In genomic region chr5:135670881-135671280, GRCm38 (mm10) we compare ENCODE assay signal across 26 mouse cellular contexts. TPM values are rescaled to one million over a fixed set of nuclear protein-coding genes. Genes with fewer than 3 reads are reported as not detected.
DNase-seq lines count a peak whose midpoint lies in the region; ATAC-seq and TF ChIP-seq lines count a peak whose summit lies in the region.
"Had no signal": no experiment of that assay in that cellular context is flagged by ENCODE, and none has a peak within 500 bp of the region (broad histone marks: within the 10 kb centered on the region; RNA-seq: fewer than 3 reads in every experiment).

No protein-coding gene starts in this region.

- no peak for TF ChIP-seq POLR2A in myocyte (IDR thresholded peaks at IDR 0.05; ENCODE audit: insufficient read length, low read depth)

- no peaks in the 10 kb centered on the region for H3K79me2 ChIP-seq in myocyte (ENCODE audit: control insufficient read depth, insufficient read depth)

- H3K27me3 ChIP-seq in embryonic facial prominence, embryonic 14.5 days (replicated peaks; ENCODE audit: control insufficient read depth, insufficient read depth, low read length) = no peaks in the 10 kb centered on the region
- no peaks in the 10 kb centered on the region; the same call in 1 of the 2 replicates for H3K27me3 ChIP-seq in embryonic facial prominence, embryonic 10.5 days (replicated peaks; ENCODE audit: low read depth, poor library complexity, severe bottlenecking)
- H3K27me3 ChIP-seq in myocyte (ENCODE audit: control insufficient read depth, insufficient read depth, insufficient read length) = no peaks in the 10 kb centered on the region
- no peaks in the 10 kb centered on the region for H3K27me3 ChIP-seq in stomach, postnatal 0 days (ENCODE audit: control insufficient read depth, insufficient read depth, low read length)
- H3K27me3 ChIP-seq in forebrain, embryonic 12.5 days = no peaks in the 10 kb centered on the region
- no peaks in the 10 kb centered on the region for H3K27me3 ChIP-seq in forebrain, postnatal 0 days (ENCODE audit: insufficient read depth, low read length)
- H3K27me3 ChIP-seq: embryonic facial prominence, embryonic 13.5 days; forebrain, embryonic 15.5 days had no signal

- no peak for TF ChIP-seq CTCF in stomach, postnatal 0 days (IDR thresholded peaks at IDR 0.05; ENCODE audit: low read depth)
- TF ChIP-seq CTCF in forebrain, postnatal 0 days (IDR thresholded peaks at IDR 0.05; ENCODE audit: low read depth) = no peak

- no peak overlapping the region for H3ac ChIP-seq in myocyte (ENCODE audit: control insufficient read depth, insufficient read length)

- H3K4me3 ChIP-seq in embryonic facial prominence, embryonic 14.5 days (ENCODE audit: low read depth, low read length) = no peak overlapping the region
- H3K4me3 ChIP-seq in embryonic facial prominence, embryonic 10.5 days = no peak overlapping the region
- H3K4me3 ChIP-seq in myocyte = peak overlapping the region; percentile 23
- H3K4me3 ChIP-seq in stomach, postnatal 0 days (ENCODE audit: low read depth, low read length) = no peak overlapping the region
- no peak overlapping the region for H3K4me3 ChIP-seq in forebrain, embryonic 12.5 days (replicated peaks)
- no peak overlapping the region for H3K4me3 ChIP-seq in forebrain, postnatal 0 days (ENCODE audit: low read depth, low read length)
- H3K4me3 ChIP-seq: embryonic facial prominence, embryonic 13.5 days; forebrain, embryonic 15.5 days; heart, embryonic 12.5 days; heart, embryonic 15.5 days had no signal

- no peak overlapping the region for H3K4me2 ChIP-seq in embryonic facial prominence, embryonic 14.5 days (ENCODE audit: low read depth, low read length)
- peak overlapping the region; percentile 71 for H3K4me2 ChIP-seq in myocyte (ENCODE audit: low read depth)
- H3K4me2 ChIP-seq in stomach, postnatal 0 days (replicated peaks; ENCODE audit: low read depth) = no peak overlapping the region
- H3K4me2 ChIP-seq in forebrain, embryonic 12.5 days = no peak overlapping the region
- H3K4me2 ChIP-seq in forebrain, postnatal 0 days (ENCODE audit: low read depth) = no peak overlapping the region
- H3K4me2 ChIP-seq: embryonic facial prominence, embryonic 13.5 days; forebrain, embryonic 15.5 days; heart, embryonic 12.5 days; heart, embryonic 15.5 days; hindbrain, embryonic 14.5 days had no signal

- peaks cover 15% of the 10 kb centered on the region; the same call in 1 of the 2 replicates for H3K4me1 ChIP-seq in embryonic facial prominence, embryonic 14.5 days (ENCODE audit: control insufficient read depth, insufficient read depth, low read length)
- peaks cover 59% of the 10 kb centered on the region for H3K4me1 ChIP-seq in embryonic facial prominence, embryonic 10.5 days
- H3K4me1 ChIP-seq in stomach, postnatal 0 days (replicated peaks; ENCODE audit: control insufficient read depth, insufficient read depth) = no peaks in the 10 kb centered on the region
- peaks cover 39% of the 10 kb centered on the region for H3K4me1 ChIP-seq in forebrain, embryonic 12.5 days
- peaks cover 8% of the 10 kb centered on the region; the same call in 1 of the 2 replicates for H3K4me1 ChIP-seq in forebrain, postnatal 0 days (ENCODE audit: insufficient read depth)

- WGBS in embryonic facial prominence, embryonic 14.5 days = 69% methylated on average over 2 of the region's 2 CpGs
- 64% methylated on average over 2 of the region's 2 CpGs for WGBS in embryonic facial prominence, embryonic 10.5 days
- WGBS in stomach, postnatal 0 days = 50% methylated on average over 2 of the region's 2 CpGs
- 89% methylated on average over 2 of the region's 2 CpGs for WGBS in forebrain, embryonic 12.5 days
- WGBS in forebrain, postnatal 0 days = 73% methylated on average over 2 of the region's 2 CpGs

- peak; percentile 50; the same call in 1 of the 2 replicates for ATAC-seq in embryonic facial prominence, embryonic 14.5 days (ENCODE audit: low read depth)
- ATAC-seq in stomach, postnatal 0 days (ENCODE audit: low FRiP score, low TSS enrichment) = peak; percentile 49
- no peak for ATAC-seq in forebrain, embryonic 12.5 days (ENCODE audit: low FRiP score)
- ATAC-seq in forebrain, postnatal 0 days = no peak
- ATAC-seq: forebrain, embryonic 15.5 days; hindbrain, postnatal 0 days; inflammation-experienced regulatory T-cells, adult 6 months; intestine, postnatal 0 days had no signal

- H3K36me3 ChIP-seq in embryonic facial prominence, embryonic 14.5 days (ENCODE audit: control insufficient read depth, insufficient read depth, low read length) = no peaks in the 10 kb centered on the region
- no peaks in the 10 kb centered on the region for H3K36me3 ChIP-seq in embryonic facial prominence, embryonic 10.5 days (replicated peaks)
- no peaks in the 10 kb centered on the region for H3K36me3 ChIP-seq in myocyte (ENCODE audit: control insufficient read depth, insufficient read depth)
- H3K36me3 ChIP-seq in stomach, postnatal 0 days (ENCODE audit: control insufficient read depth, insufficient read depth, low read length) = no peaks in the 10 kb centered on the region
- no peaks in the 10 kb centered on the region for H3K36me3 ChIP-seq in forebrain, embryonic 12.5 days (replicated peaks)
- no peaks in the 10 kb centered on the region for H3K36me3 ChIP-seq in forebrain, postnatal 0 days (ENCODE audit: insufficient read depth)
- H3K36me3 ChIP-seq: embryonic facial prominence, embryonic 13.5 days; forebrain, embryonic 15.5 days; heart, embryonic 12.5 days; heart, embryonic 15.5 days had no signal

- H3K27ac ChIP-seq in embryonic facial prominence, embryonic 14.5 days (replicated peaks; ENCODE audit: low read depth, low read length) = no peak overlapping the region
- H3K27ac ChIP-seq in embryonic facial prominence, embryonic 10.5 days (replicated peaks) = no peak overlapping the region
- peak overlapping the region; percentile 63; the same call in 1 of the 2 replicates for H3K27ac ChIP-seq in stomach, postnatal 0 days (replicated peaks)
- H3K27ac ChIP-seq in forebrain, embryonic 12.5 days = no peak overlapping the region
- no peak overlapping the region for H3K27ac ChIP-seq in forebrain, postnatal 0 days (ENCODE audit: low read depth, low read length)
- H3K27ac ChIP-seq: embryonic facial prominence, embryonic 13.5 days; forebrain, embryonic 15.5 days; heart, embryonic 15.5 days; hindbrain, embryonic 14.5 days; hindbrain, postnatal 0 days had no signal

- H3K9me3 ChIP-seq in embryonic facial prominence, embryonic 14.5 days (ENCODE audit: control insufficient read depth, low read length) = peaks cover 4% of the 10 kb centered on the region; the same call in 1 of the 2 replicates
- H3K9me3 ChIP-seq in embryonic facial prominence, embryonic 10.5 days = peaks cover 3% of the 10 kb centered on the region; the same call in 1 of the 2 replicates
- no peaks in the 10 kb centered on the region for H3K9me3 ChIP-seq in stomach, postnatal 0 days (ENCODE audit: control insufficient read depth, low read length)
- no peaks in the 10 kb centered on the region for H3K9me3 ChIP-seq in forebrain, embryonic 12.5 days
- H3K9me3 ChIP-seq in forebrain, postnatal 0 days (ENCODE audit: low read length) = no peaks in the 10 kb centered on the region
- H3K9me3 ChIP-seq: embryonic facial prominence, embryonic 13.5 days; forebrain, embryonic 15.5 days; heart, embryonic 15.5 days had no signal

- no peak for DNase-seq in embryonic facial prominence, embryonic 14.5 days (ENCODE audit: low spot score)
- no peak for DNase-seq in embryonic facial prominence, embryonic 10.5 days (ENCODE audit: low spot score)
- DNase-seq in NIH3T3 (ENCODE audit: low read depth) = peak; percentile 75
- DNase-seq in stomach, postnatal 0 days (ENCODE audit: low spot score) = peak; percentile 55
- DNase-seq in forebrain, postnatal 0 days = no peak
- no peak for DNase-seq in heart, postnatal 4 days
- DNase-seq: adrenal gland, adult 2 months; adrenal gland, postnatal 14 days; cerebellum, adult 18-20 months; cerebellum, adult 9-10 months; cerebellum, postnatal 14 days; gastrocnemius, postnatal 10 days; gastrocnemius, postnatal 36 days; heart, postnatal 10 days; heart, postnatal 36 days; kidney, adult 2 months had no signal

- H3K9ac ChIP-seq in embryonic facial prominence, embryonic 14.5 days (ENCODE audit: low read depth, low read length) = no peak overlapping the region
- no peak overlapping the region for H3K9ac ChIP-seq in stomach, postnatal 0 days (ENCODE audit: low read length)
- no peak overlapping the region for H3K9ac ChIP-seq in forebrain, embryonic 12.5 days
- no peak overlapping the region for H3K9ac ChIP-seq in forebrain, postnatal 0 days
- H3K9ac ChIP-seq: embryonic facial prominence, embryonic 13.5 days; forebrain, embryonic 15.5 days; heart, embryonic 12.5 days; heart, embryonic 15.5 days; hindbrain, embryonic 14.5 days had no signal

- TF ChIP-seq EP300 in stomach, postnatal 0 days (optimal IDR thresholded peaks at IDR 0.05) = no peak

TF ChIP-seq in myocyte, 11 proteins besides CTCF, POLR2A, EP300 and RAD21 (continues in another document):
- TF ChIP-seq E2F4 (IDR thresholded peaks at IDR 0.05; ENCODE audit: insufficient read depth) = no peak
- no peak for TF ChIP-seq TCF12 (IDR thresholded peaks at IDR 0.05; ENCODE audit: insufficient read depth, poor library complexity, severe bottlenecking)
- no peak for TF ChIP-seq POLR2AphosphoS2 (IDR thresholded peaks at IDR 0.05; ENCODE audit: insufficient read length, low read depth)
- TF ChIP-seq MYOG (IDR thresholded peaks at IDR 0.05; ENCODE audit: control insufficient read depth in 1 of 3, insufficient read depth in 1 of 3, insufficient read length in 2 of 3, low read depth in 2 of 3) = no peak

RNA-seq across cellular contexts. Expression of gene Por, which starts 1.0 kb away (rescaled TPM):
- polyA plus RNA-seq in embryonic facial prominence, embryonic 14.5 days (2014; fragmentation: Nextera tagmentation; extraction: Ambion mirVana) = 61.8 and 61.9 TPM in 2 replicates
- 97.3 and 103 TPM in 2 replicates for polyA plus RNA-seq in embryonic facial prominence, embryonic 10.5 days (2016; fragmentation: Nextera tagmentation; extraction: Ambion mirVana)
- polyA plus RNA-seq in myocyte (2012; fragmentation: generic; extraction: Trizol) = 90.6 TPM
- polyA plus RNA-seq in stomach, postnatal 0 days (2015; fragmentation: Nextera tagmentation; extraction: Ambion mirVana) = 174 and 177 TPM in 2 replicates
- polyA plus RNA-seq in forebrain, embryonic 12.5 days (2016; fragmentation: Nextera tagmentation; extraction: Ambion mirVana) = 127 and 135 TPM in 2 replicates
- 78.5 and 89.5 TPM in 2 replicates for total RNA-seq in forebrain, postnatal 0 days (2014; rRNA removed)
- polyA plus RNA-seq in forebrain, postnatal 0 days (2015; fragmentation: Nextera tagmentation; extraction: Ambion mirVana) = 76.7 and 96.1 TPM in 2 replicates
- 10 to 100 TPM; 54.0 to 55.5 TPM for total RNA-seq in heart, postnatal 4 days (2021)

RNA-seq across cellular contexts. Expression of gene Rhbdd2, which starts 38.5 kb away (rescaled TPM):
- 37.1 and 44.2 TPM in 2 replicates for polyA plus RNA-seq in embryonic facial prominence, embryonic 14.5 days (2014; fragmentation: Nextera tagmentation; extraction: Ambion mirVana)
- polyA plus RNA-seq in embryonic facial prominence, embryonic 10.5 days (2016; fragmentation: Nextera tagmentation; extraction: Ambion mirVana) = 52.6 and 59.7 TPM in 2 replicates
- 16.7 TPM for polyA plus RNA-seq in myocyte (2012; fragmentation: generic; extraction: Trizol)
- 37.8 and 44.8 TPM in 2 replicates for polyA plus RNA-seq in stomach, postnatal 0 days (2015; fragmentation: Nextera tagmentation; extraction: Ambion mirVana)
- 59.3 and 61.4 TPM in 2 replicates for polyA plus RNA-seq in forebrain, embryonic 12.5 days (2016; fragmentation: Nextera tagmentation; extraction: Ambion mirVana)
- total RNA-seq in forebrain, postnatal 0 days (2014; rRNA removed) = 16.5 and 19.0 TPM in 2 replicates
- polyA plus RNA-seq in forebrain, postnatal 0 days (2015; fragmentation: Nextera tagmentation; extraction: Ambion mirVana) = 97.4 and 120 TPM in 2 replicates
- 10 to 100 TPM; 20.6 to 22.7 TPM for total RNA-seq in heart, postnatal 4 days (2021)

Comparison
In these comparisons a context has a peak if more than half of its experiments do, and no peak if none do; other contexts are left out.
1. ATAC-seq: peak in embryonic facial prominence, embryonic 14.5 days (single experiment) and stomach, postnatal 0 days (single experiment); none in forebrain, embryonic 12.5 days (single experiment) and forebrain, postnatal 0 days (single experiment).
2. DNase-seq: peak in NIH3T3 (single experiment) and stomach, postnatal 0 days (single experiment); none in embryonic facial prominence, embryonic 14.5 days (single experiment), embryonic facial prominence, embryonic 10.5 days (single experiment), forebrain, postnatal 0 days (single experiment) and heart, postnatal 4 days (single experiment).